Mouse (Mus musculus) kidney, adult 8-10 months (tissue): ENCODE data around the gene Tex29.
"Not testable (repeated sequence)": the region's sequence is repeated elsewhere in the genome, so short reads cannot be mapped to it uniquely, and the experiment has no call there.

Source experiments
- DNase-seq, 2 experiments: peaks; one replicate each; pipeline ENCODE4 v3.0.0; 2022

The Tex29 gene

GRCm38 (mm10) chr8:11831939-11832338 lies 8.3 kb upstream of the Tex29 start:
- no peak for DNase-seq

GRCm38 (mm10) chr8:11833157-11833556 lies 7.1 kb upstream of the Tex29 start:
- no peak for DNase-seq

- DNase-seq = no peak
These were observed 6.1 kb upstream of the Tex29 start for GRCm38 (mm10) chr8:11834200-11834599.

GRCm38 (mm10) chr8:11834691-11835090 lies 5.6 kb upstream of the Tex29 start:
- DNase-seq = no peak

GRCm38 (mm10) chr8:11841571-11841970 lies 1.3 kb downstream of the Tex29 start:
- DNase-seq = no peak

GRCm38 (mm10) chr8:11842757-11843156 lies 2.5 kb downstream of the Tex29 start:
- DNase-seq = no peak

- no peak for DNase-seq
These were observed 3.5 kb downstream of the Tex29 start for GRCm38 (mm10) chr8:11843677-11844315.

GRCm38 (mm10) chr8:11844316-11844685 lies 4.0 kb downstream of the Tex29 start:
- DNase-seq = no peak

GRCm38 (mm10) chr8:11846807-11847206 lies 6.5 kb downstream of the Tex29 start:
- no peak for DNase-seq

- DNase-seq = no peak
These were observed 27.6 kb downstream of the Tex29 start for GRCm38 (mm10) chr8:11867832-11868231.

GRCm38 (mm10) chr8:11874227-11874626 lies 34.0 kb downstream of the Tex29 start:
- DNase-seq = not testable (repeated sequence)

GRCm38 (mm10) chr8:11884646-11885045 lies 44.4 kb downstream of the Tex29 start:
- DNase-seq = no peak

- DNase-seq = no peak
These were observed 45.8 kb downstream of the Tex29 start for GRCm38 (mm10) chr8:11885881-11886699.

- no peak for DNase-seq
These were observed 46.5 kb downstream of the Tex29 start for GRCm38 (mm10) chr8:11886824-11887223.

- DNase-seq = no peak
These were observed 49.1 kb downstream of the Tex29 start for GRCm38 (mm10) chr8:11889156-11890018.

GRCm38 (mm10) chr8:11892756-11893155 lies 52.5 kb downstream of the Tex29 start:
- no peak for DNase-seq

GRCm38 (mm10) chr8:11896022-11896662 lies 55.9 kb downstream of the Tex29 start:
- DNase-seq = no peak

GRCm38 (mm10) chr8:11896677-11897076 lies 56.4 kb downstream of the Tex29 start:
- no peak for DNase-seq

GRCm38 (mm10) chr8:11898814-11899213 lies 58.5 kb downstream of the Tex29 start:
- no peak for DNase-seq
